Mouse (Mus musculus) olfactory bulb, adult 2 months (tissue): ENCODE measurements around the gene Pax7.

Source experiments
- CTCF ChIP-seq: fragments of 200-500 bp; IDR thresholded peaks from 2 replicates; pipeline ENCODE4 v1.5.1; 2012; ENCODE audit warnings: low read depth, mild to moderate bottlenecking, low read length, moderate library complexity; ENCODE audit not compliant: insufficient read depth
- POLR2A ChIP-seq: fragments of 200-500 bp; IDR thresholded peaks from 2 replicates; pipeline ENCODE4 v1.6.1; 2012; ENCODE audit warnings: mild to moderate bottlenecking, low read depth, low read length, moderate library complexity; ENCODE audit not compliant: insufficient read depth

DNA sequence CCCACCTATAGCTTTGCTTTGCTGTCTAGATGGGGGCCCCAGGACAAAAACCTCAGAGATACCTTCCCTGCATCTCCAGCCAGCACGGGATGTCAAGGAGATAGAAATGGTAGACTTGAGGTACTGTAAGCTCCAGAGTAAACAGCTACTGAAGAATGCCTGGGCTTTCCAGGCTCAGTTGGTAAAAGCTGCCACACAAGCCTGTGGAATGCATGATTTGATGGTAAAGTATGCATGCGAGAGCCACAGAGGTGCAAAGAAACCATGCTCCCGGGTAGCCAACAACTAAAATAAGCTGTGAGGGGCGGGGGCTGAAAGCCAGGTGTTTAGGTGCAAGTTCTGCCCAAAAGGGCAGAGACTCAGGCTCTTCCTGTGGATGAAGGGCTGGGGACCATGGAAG lies 130.4 kb downstream of the Pax7 start:
- no peak for TF ChIP-seq POLR2A
- TF ChIP-seq CTCF, result no peak
